Comparison of ENCODE assay signal across 27 mouse cellular contexts in genomic region chr7:126983113-126983512, GRCm38 (mm10). TPM values are rescaled to one million over a fixed set of nuclear protein-coding genes. Genes with fewer than 3 reads are reported as not detected.
DNase-seq lines count a peak whose midpoint lies in the region; TF ChIP-seq lines count a peak whose summit lies in the region.
"Had no signal": no experiment of that assay in that cellular context is flagged by ENCODE, and none has a peak within 500 bp of the region (broad histone marks: within the 10 kb centered on the region; RNA-seq: fewer than 3 reads in every experiment).

No protein-coding gene starts in this region.

- H3K4me3 ChIP-seq in cerebellum, adult 2 months (replicated peaks; ENCODE audit: insufficient read depth, low read depth, low read length), result no peak overlapping the region
- no peak overlapping the region for H3K4me3 ChIP-seq in left cerebral cortex, adult 2 months
- no peak overlapping the region for H3K4me3 ChIP-seq in small intestine, adult 2 months (ENCODE audit: low read depth, low read length)
- H3K4me3 ChIP-seq: embryonic facial prominence, embryonic 15.5 days; forebrain, embryonic 12.5 days; forebrain, embryonic 15.5 days; heart, embryonic 12.5 days; heart, embryonic 15.5 days; hindbrain, embryonic 10.5 days; hindbrain, embryonic 13.5 days had no signal

- H3K27ac ChIP-seq in cerebellum, adult 2 months (ENCODE audit: insufficient read depth, low read length), result 0 out of 2 replicates have a peak overlapping the region, but pooled peaks have one; percentile 7
- peak overlapping the region; percentile 28; the same call in 1 of the 2 replicates for H3K27ac ChIP-seq in left cerebral cortex, adult 2 months
- H3K27ac ChIP-seq in small intestine, adult 2 months (ENCODE audit: insufficient read depth, low read depth, low read length), result peak overlapping the region; percentile 86
- H3K27ac ChIP-seq: embryonic facial prominence, embryonic 15.5 days; forebrain, embryonic 12.5 days; forebrain, embryonic 15.5 days; heart, embryonic 15.5 days; hindbrain, embryonic 10.5 days; hindbrain, embryonic 13.5 days had no signal

- H3K27me3 ChIP-seq in cerebellum, adult 2 months (ENCODE audit: control insufficient read depth, insufficient read depth, low read length), result no peaks in the 10 kb centered on the region
- no peaks in the 10 kb centered on the region for H3K27me3 ChIP-seq in small intestine, adult 2 months (ENCODE audit: control insufficient read depth, insufficient read depth, low read length)
- H3K27me3 ChIP-seq: embryonic facial prominence, embryonic 15.5 days; forebrain, embryonic 12.5 days; forebrain, embryonic 15.5 days; heart, embryonic 15.5 days; hindbrain, embryonic 13.5 days had no signal

- 40% methylated on average over 7 of the region's 7 CpGs for WGBS in cerebellum, adult 2 months
- WGBS in small intestine, adult 2 months, result 77% methylated on average over 7 of the region's 7 CpGs

- intact Hi-C loops in left cerebral cortex, adult 2 months (cut with DNase I), result no loop called here

- DNase-seq in cerebellum, adult 2 months, result no peak
- no peak for DNase-seq in cerebellum, adult 18-20 months
- peak; percentile 39 for DNase-seq in gastrocnemius, adult 18-20 months (ENCODE audit: low spot score)
- no peak for DNase-seq in gastrocnemius, postnatal 25 days
- DNase-seq in left cerebral cortex, adult 2 months (ENCODE audit: extremely low spot score in 1 of 2, low spot score in 2 of 2), result no peak
- DNase-seq in left cerebral cortex, adult 11 months (ENCODE audit: low spot score), result no peak
- DNase-seq in embryo, embryonic 9.5 days (ENCODE audit: extremely low spot score), result no peak
- DNase-seq: adrenal gland, adult 8-10 months; adrenal gland, postnatal 25 days; cerebellum, adult 8-10 months; gastrocnemius, postnatal 36 days; heart, adult 11 months; heart, postnatal 10 days; heart, postnatal 36 days; kidney, adult 11 months; kidney, adult 8-10 months had no signal

- peaks cover 43% of the 10 kb centered on the region for H3K4me1 ChIP-seq in cerebellum, adult 2 months (ENCODE audit: control insufficient read depth, insufficient read depth, low read length)
- H3K4me1 ChIP-seq in small intestine, adult 2 months (ENCODE audit: control insufficient read depth, insufficient read depth, insufficient read length, low read length), result peaks cover 33% of the 10 kb centered on the region
- H3K4me1 ChIP-seq: forebrain, embryonic 12.5 days; heart, embryonic 12.5 days; heart, embryonic 15.5 days had no signal

- no peak for TF ChIP-seq POLR2A in cerebellum, adult 2 months (IDR thresholded peaks at IDR 0.05; ENCODE audit: borderline replicate concordance, insufficient read depth, low read length)
- TF ChIP-seq POLR2A in small intestine, adult 2 months (IDR thresholded peaks at IDR 0.05; ENCODE audit: low read depth, low read length), result no peak

- H3K36me3 ChIP-seq in small intestine, adult 2 months (ENCODE audit: control insufficient read depth, insufficient read depth, low read length), result peaks cover 44% of the 10 kb centered on the region

- no peak for TF ChIP-seq CTCF in cerebellum, adult 2 months (IDR thresholded peaks at IDR 0.05; ENCODE audit: borderline replicate concordance, insufficient read depth, low read depth, low read length)
- no peak for TF ChIP-seq CTCF in left cerebral cortex, adult 2 months (IDR thresholded peaks at IDR 0.05)
- TF ChIP-seq CTCF in small intestine, adult 2 months (IDR thresholded peaks at IDR 0.05; ENCODE audit: extremely low read depth, insufficient read length, insufficient replicate concordance, low read depth, low read length), result no peak

RNA-seq across cellular contexts. Expression of gene Cdiptos, which starts 7.2 kb away (rescaled TPM):
- 0.92 and 1.1 TPM in 2 replicates for polyA plus RNA-seq in cerebellum, adult 2 months (2012; rRNA removed)
- under 1 TPM in 1 of 2 experiments, not detected in 1; 0.24 TPM for total RNA-seq in gastrocnemius, adult 18-20 months (2021)
- not detected for total RNA-seq in gastrocnemius, postnatal 25 days (2021)
- total RNA-seq in left cerebral cortex, adult 2 months (2021), result under 1 TPM in 1 of 2 experiments, not detected in 1; 0.52 TPM
- 0.15 and 0.74 TPM in 2 replicates for polyA plus RNA-seq in small intestine, adult 2 months (2012; rRNA removed)

RNA-seq across cellular contexts. Expression of gene Cdipt, which starts 7.4 kb away (rescaled TPM):
- 255 and 281 TPM in 2 replicates for polyA plus RNA-seq in cerebellum, adult 2 months (2012; rRNA removed)
- total RNA-seq in gastrocnemius, adult 18-20 months (2021), result 10 to 100 TPM; 30.7 to 31.5 TPM
- 10 to 100 TPM; 30.5 to 31.2 TPM for total RNA-seq in gastrocnemius, postnatal 25 days (2021)
- total RNA-seq in left cerebral cortex, adult 2 months (2021), result 100 to 1,000 TPM; 181 to 186 TPM
- 157 and 467 TPM in 2 replicates for polyA plus RNA-seq in small intestine, adult 2 months (2012; rRNA removed)

RNA-seq across cellular contexts. Expression of gene Mvp, which starts 31.3 kb away (rescaled TPM):
- polyA plus RNA-seq in cerebellum, adult 2 months (2012; rRNA removed), result 19.9 and 21.0 TPM in 2 replicates
- 10 to 100 TPM; 27.5 to 40.9 TPM for total RNA-seq in gastrocnemius, adult 18-20 months (2021)
- total RNA-seq in gastrocnemius, postnatal 25 days (2021), result 10 to 100 TPM; 20.4 to 23.3 TPM
- total RNA-seq in left cerebral cortex, adult 2 months (2021), result 1 to 10 TPM; 7.2 to 8.3 TPM
- polyA plus RNA-seq in small intestine, adult 2 months (2012; rRNA removed), result 148 and 353 TPM in 2 replicates

RNA-seq across cellular contexts. Expression of gene Sez6l2, which starts 32.8 kb away (rescaled TPM):
- 359 and 364 TPM in 2 replicates for polyA plus RNA-seq in cerebellum, adult 2 months (2012; rRNA removed)
- 1 to 10 TPM in 1 of 2 experiments, under 1 TPM in 1; 0.87 to 1.2 TPM for total RNA-seq in gastrocnemius, adult 18-20 months (2021)
- 1 to 10 TPM; 1.6 to 1.7 TPM for total RNA-seq in gastrocnemius, postnatal 25 days (2021)
- total RNA-seq in left cerebral cortex, adult 2 months (2021), result 100 to 1,000 TPM; 421 to 427 TPM
- polyA plus RNA-seq in small intestine, adult 2 months (2012; rRNA removed), result 1.3 and 2.6 TPM in 2 replicates

RNA-seq across cellular contexts. Expression of gene Pagr1b, which starts 33.2 kb away (rescaled TPM):
- 2.8 and 5.2 TPM in 2 replicates for polyA plus RNA-seq in cerebellum, adult 2 months (2012; rRNA removed)
- total RNA-seq in gastrocnemius, adult 18-20 months (2021), result 1 to 10 TPM in 1 of 2 experiments, not detected in 1; 1.7 TPM
- not detected for total RNA-seq in gastrocnemius, postnatal 25 days (2021)
- 1 to 10 TPM in 1 of 2 experiments, not detected in 1; 1.2 TPM for total RNA-seq in left cerebral cortex, adult 2 months (2021)
- polyA plus RNA-seq in small intestine, adult 2 months (2012; rRNA removed), result 0.76 and 2.9 TPM in 2 replicates
- total RNA-seq: common myeloid progenitor, adult 5-6 weeks; gastrocnemius, postnatal 36 days; heart, postnatal 10 days; heart, postnatal 36 days had no signal
- polyA plus RNA-seq: activated CD4-positive, CD25-positive, alpha-beta regulatory T cell, adult 4 months; forebrain, embryonic 15.5 days; heart, embryonic 12.5 days; heart, embryonic 15.5 days; inflammation-experienced regulatory T-cells, adult 6 months had no signal

Comparison
In these comparisons a context has a peak if more than half of its experiments do, and no peak if none do; other contexts are left out.
1. H3K27ac ChIP-seq: peak in every context shown above with its lines; median percentile 86 in small intestine, adult 2 months; 28 in left cerebral cortex, adult 2 months; 7 in cerebellum, adult 2 months.
2. RNA of gene Cdipt, which starts 7.4 kb away (total RNA-seq): 181 to 186 TPM in left cerebral cortex, adult 2 months; 30.7 to 31.5 TPM in gastrocnemius, adult 18-20 months and 30.5 to 31.2 TPM in gastrocnemius, postnatal 25 days; every median in the first group is over 4 times any median in the second.